Mouse (Mus musculus): Measurements from ENCODE around the gene Prrg2.

Prrg2 gene

GRCm38 (mm10) chr7:45012824-45013223 lies 49.7 kb downstream of the Prrg2 start:
- DNase-seq (ENCODE audit: low read depth, low spot score), result no peak

GRCm38 (mm10) chr7:45012011-45012410 lies 50.5 kb downstream of the Prrg2 start:
- DNase-seq (ENCODE audit: low read depth, low spot score), result no peak

- DNase-seq (ENCODE audit: low read depth, low spot score), result no peak
These were observed 54.1 kb downstream of the Prrg2 start for GRCm38 (mm10) chr7:45008411-45008810.

GRCm38 (mm10) chr7:45007846-45008245 lies 54.6 kb downstream of the Prrg2 start:
- DNase-seq (ENCODE audit: low read depth, low spot score), result no peak

GRCm38 (mm10) chr7:45007141-45007540 lies 55.3 kb downstream of the Prrg2 start:
- no peak for DNase-seq (ENCODE audit: low read depth, low spot score)

- DNase-seq (ENCODE audit: low read depth, low spot score), result no peak
These were observed 56.0 kb downstream of the Prrg2 start for GRCm38 (mm10) chr7:45006503-45006902.

- no peak for DNase-seq (ENCODE audit: low read depth, low spot score)
These were observed 57.0 kb downstream of the Prrg2 start for GRCm38 (mm10) chr7:45005321-45005992.

- no peak for DNase-seq (ENCODE audit: low read depth, low spot score)
These were observed 57.9 kb downstream of the Prrg2 start for GRCm38 (mm10) chr7:45004546-45004945.
